ENCODE assay signal across 9 mouse cellular contexts in the genomic region with DNA sequence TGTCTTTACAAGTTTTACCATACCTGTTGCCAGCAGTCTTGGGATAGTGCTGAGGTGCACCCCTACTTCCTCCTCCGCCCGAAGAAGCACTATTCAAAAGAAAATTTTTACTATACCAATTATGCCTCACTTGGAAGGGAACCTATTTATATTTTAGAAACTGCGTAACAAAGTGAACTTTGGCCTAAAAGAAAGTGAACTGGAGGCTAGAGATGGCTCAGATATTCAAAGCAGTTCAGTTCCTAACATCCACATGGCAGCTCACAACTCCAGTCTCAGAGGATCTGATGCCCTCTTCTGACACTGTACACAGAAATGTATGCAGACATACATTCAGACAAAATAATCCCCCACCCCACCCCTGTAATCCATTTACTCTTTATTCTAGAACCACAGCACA. TPM values are rescaled to one million over a fixed set of nuclear protein-coding genes. Genes with fewer than 3 reads are reported as not detected.
DNase-seq lines count a peak whose midpoint lies in the region; ATAC-seq and TF ChIP-seq lines count a peak whose summit lies in the region.
"Had no signal": no experiment of that assay in that cellular context is flagged by ENCODE, and none has a peak within 500 bp of the region (broad histone marks: within the 10 kb centered on the region; RNA-seq: fewer than 3 reads in every experiment).

No protein-coding gene starts in this region.

- TF ChIP-seq EP300 in heart, adult 2 months (IDR thresholded peaks at IDR 0.05; ENCODE audit: insufficient read depth, low read depth, low read length) = no peak
- no peak for TF ChIP-seq EP300 in ES-Bruce4 (IDR thresholded peaks at IDR 0.05; ENCODE audit: insufficient read depth, low read depth, low read length)
- TF ChIP-seq EP300 in heart, postnatal 0 days (IDR thresholded peaks at IDR 0.05; ENCODE audit: low read depth) = no peak
- no peak for TF ChIP-seq EP300 in liver, postnatal 0 days (IDR thresholded peaks at IDR 0.05; ENCODE audit: low read depth)

- no peaks in the 10 kb centered on the region for H3K9me3 ChIP-seq in ES-Bruce4 (replicated peaks; ENCODE audit: control insufficient read depth, insufficient read depth, low read length, poor library complexity, severe bottlenecking)
- no peaks in the 10 kb centered on the region for H3K9me3 ChIP-seq in heart, postnatal 0 days (replicated peaks; ENCODE audit: control insufficient read depth, low read length)
- H3K9me3 ChIP-seq in liver, postnatal 0 days (ENCODE audit: low read length) = no peaks in the 10 kb centered on the region

- H3K79me2 ChIP-seq in heart, adult 2 months (replicated peaks; ENCODE audit: control insufficient read depth, insufficient read depth, low read length) = no peaks in the 10 kb centered on the region

- TF ChIP-seq POLR2A in heart, adult 2 months (IDR thresholded peaks at IDR 0.05; ENCODE audit: insufficient read depth, low read depth, low read length) = no peak
- no peak for TF ChIP-seq POLR2A in ES-Bruce4 (IDR thresholded peaks at IDR 0.05; ENCODE audit: insufficient read depth, low read length)

- ATAC-seq in heart, postnatal 0 days (ENCODE audit: insufficient read depth, low read depth) = no peak
- ATAC-seq in liver, postnatal 0 days = no peak

- DNase-seq in heart, adult 2 months = no peak
- DNase-seq in heart, adult 18-20 months = no peak
- DNase-seq in heart, postnatal 0 days (ENCODE audit: low spot score) = peak; percentile 5
- no peak for DNase-seq in liver, postnatal 0 days
- no peak for DNase-seq in ovary, postnatal 36 days (ENCODE audit: low spot score)
- DNase-seq in cerebellum, postnatal 14 days = no peak
- no peak for DNase-seq in cerebellum, postnatal 10 days
- DNase-seq: lung, postnatal 36 days had no signal

- peak overlapping the region; percentile 60 for H3K4me3 ChIP-seq in heart, adult 2 months
- no peak overlapping the region for H3K4me3 ChIP-seq in ES-Bruce4 (ENCODE audit: low read depth, low read length)
- H3K4me3 ChIP-seq in heart, postnatal 0 days (ENCODE audit: low read depth, low read length) = peak overlapping the region; percentile 98
- peak overlapping the region; percentile 100 for H3K4me3 ChIP-seq in liver, postnatal 0 days (ENCODE audit: low read depth, low read length)

- H3K27ac ChIP-seq in heart, adult 2 months = peak overlapping the region; percentile 96; the same call in 1 of the 2 replicates
- H3K27ac ChIP-seq in ES-Bruce4 (ENCODE audit: insufficient read depth, low read length) = no peak overlapping the region
- no peak overlapping the region for H3K27ac ChIP-seq in heart, postnatal 0 days (ENCODE audit: low read depth)
- peak overlapping the region; percentile 61; the same call in 1 of the 2 replicates for H3K27ac ChIP-seq in liver, postnatal 0 days (ENCODE audit: low read depth)

- peak overlapping the region; percentile 79 for H3K4me2 ChIP-seq in heart, postnatal 0 days (ENCODE audit: low read depth, low read length)
- H3K4me2 ChIP-seq in liver, postnatal 0 days (ENCODE audit: low read depth, low read length) = peak overlapping the region; percentile 71

- H3K36me3 ChIP-seq in heart, adult 2 months (ENCODE audit: control insufficient read depth, insufficient read depth, low read length) = peaks cover 58% of the 10 kb centered on the region
- H3K36me3 ChIP-seq in ES-Bruce4 (ENCODE audit: control insufficient read depth, insufficient read depth, low read length, poor library complexity, severe bottlenecking) = peaks cover 57% of the 10 kb centered on the region
- H3K36me3 ChIP-seq in heart, postnatal 0 days (replicated peaks; ENCODE audit: control insufficient read depth, insufficient read depth, low read length) = peaks cover 57% of the 10 kb centered on the region
- H3K36me3 ChIP-seq in liver, postnatal 0 days (replicated peaks; ENCODE audit: insufficient read depth, low read length) = peaks cover 53% of the 10 kb centered on the region

- no peak for TF ChIP-seq CTCF in heart, adult 2 months (IDR thresholded peaks at IDR 0.05)
- no peak for TF ChIP-seq CTCF in ES-Bruce4 (IDR thresholded peaks at IDR 0.05; ENCODE audit: low read depth, low read length)
- TF ChIP-seq CTCF in heart, postnatal 0 days (IDR thresholded peaks at IDR 0.05; ENCODE audit: low read depth) = no peak
- no peak for TF ChIP-seq CTCF in liver, postnatal 0 days (IDR thresholded peaks at IDR 0.05; ENCODE audit: low read depth)

- H3K9ac ChIP-seq in heart, adult 2 months (ENCODE audit: low read depth, low read length) = peak overlapping the region; percentile 52; the same call in 1 of the 2 replicates
- H3K9ac ChIP-seq in ES-Bruce4 (ENCODE audit: low read depth, poor library complexity, severe bottlenecking) = peak overlapping the region; percentile 93
- H3K9ac ChIP-seq in heart, postnatal 0 days (replicated peaks; ENCODE audit: low read depth, low read length) = peak overlapping the region; percentile 99; the same call in 1 of the 2 replicates
- H3K9ac ChIP-seq in liver, postnatal 0 days (replicated peaks) = peak overlapping the region; percentile 100

- no peaks in the 10 kb centered on the region for H3K27me3 ChIP-seq in heart, adult 2 months (ENCODE audit: control insufficient read depth, insufficient read depth, low read length)
- no peaks in the 10 kb centered on the region for H3K27me3 ChIP-seq in ES-Bruce4 (ENCODE audit: control insufficient read depth, insufficient read depth, low read length, poor library complexity, severe bottlenecking)
- no peaks in the 10 kb centered on the region for H3K27me3 ChIP-seq in heart, postnatal 0 days (ENCODE audit: control insufficient read depth, insufficient read depth, low read length)
- H3K27me3 ChIP-seq in liver, postnatal 0 days (ENCODE audit: insufficient read depth, low read length) = no peaks in the 10 kb centered on the region

- WGBS in heart, adult 2 months = 42% methylated on average over 3 of the region's 3 CpGs
- 81% methylated on average over 3 of the region's 3 CpGs for WGBS in heart, postnatal 0 days
- WGBS in liver, postnatal 0 days (ENCODE audit: insufficient replicate concordance) = 75% methylated on average over 3 of the region's 3 CpGs

- intact Hi-C loops in heart, adult 2 months (cut with DNase I) = loop anchor here (5.0 kb wide), 1 partner anchor 76 kb away; no protein-coding TSS in a partner anchor

- peaks cover 4% of the 10 kb centered on the region for H3K4me1 ChIP-seq in heart, adult 2 months (ENCODE audit: control insufficient read depth, insufficient read depth, low read length)
- H3K4me1 ChIP-seq in ES-Bruce4 (ENCODE audit: control insufficient read depth, insufficient read depth, low read length) = no peaks in the 10 kb centered on the region
- H3K4me1 ChIP-seq in heart, postnatal 0 days (ENCODE audit: control insufficient read depth, insufficient read depth) = peaks cover 22% of the 10 kb centered on the region
- peaks cover 23% of the 10 kb centered on the region for H3K4me1 ChIP-seq in liver, postnatal 0 days (ENCODE audit: insufficient read depth)

RNA-seq across cellular contexts. Expression of gene Eif4g2, which starts 2.0 kb away (rescaled TPM):
- 1,000 to 10,000 TPM in 1 of 2 experiments, 100 to 1,000 TPM in 1; 958 to 1,084 TPM for total RNA-seq in heart, adult 2 months (2021)
- 174 and 435 TPM in 2 replicates for polyA plus RNA-seq in heart, adult 2 months (2012; rRNA removed)
- 1,000 to 10,000 TPM; 1,006 to 1,066 TPM for total RNA-seq in heart, adult 18-20 months (2021)
- 1,039 and 1,156 TPM in 2 replicates for polyA plus RNA-seq in ES-Bruce4 (2011; ENCODE audit: insufficient read depth, insufficient read length, low read depth, missing spikeins)
- total RNA-seq in heart, postnatal 0 days (2014; rRNA removed; ENCODE audit: low replicate concordance) = 211 and 470 TPM in 2 replicates
- polyA plus RNA-seq in heart, postnatal 0 days (2015; fragmentation: Nextera tagmentation; extraction: Ambion mirVana) = 393 and 422 TPM in 2 replicates
- polyA plus RNA-seq in liver, postnatal 0 days (2015; fragmentation: Nextera tagmentation; extraction: Ambion mirVana) = 182 and 200 TPM in 2 replicates

RNA-seq across cellular contexts. Expression of gene Ctr9, which starts 52.1 kb away (rescaled TPM):
- total RNA-seq in heart, adult 2 months (2021) = 10 to 100 TPM; 13.0 to 14.6 TPM
- polyA plus RNA-seq in heart, adult 2 months (2012; rRNA removed) = 5.8 and 11.1 TPM in 2 replicates
- total RNA-seq in heart, adult 18-20 months (2021) = 10 to 100 TPM; 12.6 to 15.7 TPM
- 81.6 and 89.0 TPM in 2 replicates for polyA plus RNA-seq in ES-Bruce4 (2011; ENCODE audit: insufficient read depth, insufficient read length, low read depth, missing spikeins)
- 11.6 and 17.0 TPM in 2 replicates for total RNA-seq in heart, postnatal 0 days (2014; rRNA removed; ENCODE audit: low replicate concordance)
- 26.2 and 30.4 TPM in 2 replicates for polyA plus RNA-seq in heart, postnatal 0 days (2015; fragmentation: Nextera tagmentation; extraction: Ambion mirVana)
- polyA plus RNA-seq in liver, postnatal 0 days (2015; fragmentation: Nextera tagmentation; extraction: Ambion mirVana) = 15.2 and 16.8 TPM in 2 replicates

Comparison
In these comparisons a context has a peak if more than half of its experiments do, and no peak if none do; other contexts are left out.
1. H3K27ac ChIP-seq: peak in heart, adult 2 months (single experiment) and liver, postnatal 0 days (single experiment); none in ES-Bruce4 (single experiment) and heart, postnatal 0 days (single experiment).
2. Peak in every context shown above with its lines, with median percentiles within 50 percentile points of each other: H3K9ac ChIP-seq.